Mouse (Mus musculus): ENCODE results near the gene Gnl1.

- TF ChIP-seq CTCF (IDR thresholded peaks at IDR 0.05; ENCODE audit: low read depth), result no peak
- TF ChIP-seq EP300 (IDR thresholded peaks at IDR 0.05; ENCODE audit: low read depth), result no peak
These were observed 16.4 kb upstream of the Gnl1 start for GRCm38 (mm10) chr17:35963279-35963678.
